Mouse (Mus musculus) common myeloid progenitor, adult 5-6 weeks (primary cell): Measurements from ENCODE around the gene Pnmal2. TPM values are rescaled to one million over a fixed set of nuclear protein-coding genes. Genes with fewer than 3 reads are reported as not detected.

Experiments used
- ATAC-seq: replicated peaks from 2 replicates; pipeline ENCODE4 v1.8.0; 2016; ENCODE audit warnings: low read depth, mild to moderate bottlenecking, moderate TSS enrichment, inconsistent platforms; ENCODE audit not compliant: poor library complexity, severe bottlenecking
- total RNA-seq: library from RNA; stranded (forward); fragments of 200-1000, 187-1606 nt; gene quantifications from 2 replicates; pipeline ENCODE4 v1.2.3, GENCODE M21; 2017

Gene Pnmal2
- total RNA-seq, 1 experiment from 2014 or later: not detected

GRCm38 (mm10) chr7:16971160-16971559, 26.7 kb downstream of the Pnmal2 start:
- ATAC-seq: peak; percentile 45

- peak; percentile 83 for ATAC-seq
These were observed 29.5 kb downstream of the Pnmal2 start for GRCm38 (mm10) chr7:16974018-16974417.

- ATAC-seq: no peak
These were observed 31.8 kb downstream of the Pnmal2 start for GRCm38 (mm10) chr7:16976298-16976697.

GRCm38 (mm10) chr7:16978173-16978572, 33.7 kb downstream of the Pnmal2 start:
- ATAC-seq: no peak

GRCm38 (mm10) chr7:16978593-16978992, 34.1 kb downstream of the Pnmal2 start:
- ATAC-seq: no peak

GRCm38 (mm10) chr7:16980348-16980747, 35.9 kb downstream of the Pnmal2 start:
- ATAC-seq: peak; percentile 67

- peak; percentile 68 for ATAC-seq
These were observed 38.5 kb downstream of the Pnmal2 start, which contains the start of gene Gm42372 for GRCm38 (mm10) chr7:16982859-16983568. TSS of gene Gm42372 (plus strand) at chr7:16983086.

GRCm38 (mm10) chr7:16987541-16988149, 43.2 kb downstream of the Pnmal2 start:
- no peak for ATAC-seq

- no peak for ATAC-seq
These were observed 43.9 kb downstream of the Pnmal2 start for GRCm38 (mm10) chr7:16988405-16988804.

- ATAC-seq: peak; percentile 33
These were observed 45.7 kb downstream of the Pnmal2 start for GRCm38 (mm10) chr7:16990006-16990744.

- ATAC-seq: peak; percentile 6; the same call in 1 of the 2 replicates
These were observed 47.4 kb downstream of the Pnmal2 start for GRCm38 (mm10) chr7:16991681-16992450.

GRCm38 (mm10) chr7:16992451-16992807, 47.9 kb downstream of the Pnmal2 start, which contains the start of gene Ccdc8:
TSS of gene Ccdc8 (plus strand) at chr7:16992708.
- no peak for ATAC-seq

- ATAC-seq: peak; percentile 89
These were observed 49.3 kb downstream of the Pnmal2 start for GRCm38 (mm10) chr7:16993651-16994399.

- ATAC-seq: peak; percentile 10; the same call in 1 of the 2 replicates
These were observed 49.9 kb downstream of the Pnmal2 start for GRCm38 (mm10) chr7:16994400-16994799.

- no peak for ATAC-seq
These were observed 50.9 kb downstream of the Pnmal2 start for GRCm38 (mm10) chr7:16995345-16995744.

Other genes with a start within 250 kb of the Pnmal2 start
- not detected in 2 replicates for gene Ceacam9, start 222.8 kb upstream of the Pnmal2 start, total RNA-seq
- 70.4 and 72.4 TPM in 2 replicates for gene Ap2s1, start 206.3 kb upstream of the Pnmal2 start, total RNA-seq
- gene Slc1a5, start 163.3 kb upstream of the Pnmal2 start, total RNA-seq: 30.6 and 51.4 TPM in 2 replicates
- gene Strn4, start 128.8 kb upstream of the Pnmal2 start, total RNA-seq: 50.2 and 51.1 TPM in 2 replicates
- 9.1 and 11.4 TPM in 2 replicates for gene Fkrp, start 128.0 kb upstream of the Pnmal2 start, total RNA-seq
- 7.0 and 12.9 TPM in 2 replicates for gene Prkd2, start 101.8 kb upstream of the Pnmal2 start, total RNA-seq
- 0.14 and 1.1 TPM in 2 replicates for gene Dact3, start 69.4 kb upstream of the Pnmal2 start, total RNA-seq
- gene Gng8, start 52.9 kb upstream of the Pnmal2 start, total RNA-seq: 3.1 TPM in 1 of 2 replicates, not detected in the other
- gene Ptgir, start 38.2 kb upstream of the Pnmal2 start, total RNA-seq: 0.10 and 0.73 TPM in 2 replicates
- gene Calm3, start 20.6 kb upstream of the Pnmal2 start, total RNA-seq: 512 and 545 TPM in 2 replicates
- gene Pnmal1, start 15.0 kb downstream of the Pnmal2 start, total RNA-seq: 0.09 TPM in 1 of 2 replicates, not detected in the other
- 0.37 TPM in 1 of 2 replicates, not detected in the other for gene Gm42372, start 38.4 kb downstream of the Pnmal2 start, total RNA-seq
- 6.5 and 8.2 TPM in 2 replicates for gene Ccdc8, start 48.0 kb downstream of the Pnmal2 start, total RNA-seq
- 75.0 and 99.0 TPM in 2 replicates for gene Ppp5c, start 83.2 kb downstream of the Pnmal2 start, total RNA-seq
- gene Hif3a, start 117.7 kb downstream of the Pnmal2 start, total RNA-seq: 0.82 and 2.2 TPM in 2 replicates
- 1.0 TPM in 1 of 2 replicates, not detected in the other for gene Psg16, start 129.4 kb downstream of the Pnmal2 start, total RNA-seq
- not detected in 2 replicates for gene Ceacam3, start 205.6 kb downstream of the Pnmal2 start, total RNA-seq